Mouse (Mus musculus): ENCODE data around the gene Gins2.

DNA sequence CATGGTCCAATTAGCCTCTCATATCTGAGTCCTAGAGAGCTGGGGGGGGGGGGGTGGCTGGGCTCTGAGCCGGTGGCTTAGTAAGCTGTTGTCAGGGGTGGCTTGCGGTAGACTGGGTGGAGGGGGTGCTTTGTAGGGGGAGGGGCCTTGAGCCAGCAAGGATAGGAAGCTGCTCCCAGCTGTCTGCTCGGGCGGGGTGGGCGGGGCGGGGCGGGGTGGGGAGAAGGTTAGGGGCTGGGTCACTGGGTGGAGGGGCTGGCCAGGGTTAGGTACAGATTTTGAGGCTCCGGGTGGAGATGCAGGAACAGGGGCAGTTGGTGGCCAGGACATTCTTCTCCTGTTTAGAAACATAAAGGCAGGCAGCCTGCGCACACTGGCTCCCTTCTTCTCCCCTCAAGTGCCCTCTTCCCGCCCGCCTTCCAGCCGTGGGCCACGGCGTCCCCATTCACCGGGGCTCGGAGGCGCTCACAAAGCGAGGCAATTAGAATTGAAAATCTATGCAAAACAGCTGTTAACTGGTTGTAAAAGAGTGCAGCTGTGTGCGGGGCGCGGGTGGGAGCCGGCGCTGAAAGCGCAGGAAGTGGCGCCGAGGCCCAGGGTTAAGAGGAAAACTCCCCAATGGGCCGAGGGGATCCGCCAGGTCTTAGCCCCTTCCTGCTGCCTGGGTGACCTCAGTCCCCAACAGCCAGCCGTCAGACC lies 56.4 kb downstream of the Gins2 start:
- TF ChIP-seq POLR2A (IDR thresholded peaks at IDR 0.05; ENCODE audit: low read depth, low read length) = no peak
- no peak for TF ChIP-seq CTCF (conservative IDR thresholded peaks at IDR 0.05; ENCODE audit: insufficient read depth, insufficient read length, low read depth, low read length)
